Mouse (Mus musculus) megakaryocyte, embryonic 14.5 days (primary cell): ENCODE measurements around the gene Scgb1b30. TPM values are rescaled to one million over a fixed set of nuclear protein-coding genes. Genes with fewer than 3 reads are reported as not detected.
"Not testable (repeated sequence)": the region's sequence is repeated elsewhere in the genome, so short reads cannot be mapped to it uniquely, and the experiment has no call there.

Experiments
- H3K27me3 ChIP-seq: replicated peaks from 2 replicates; pipeline ENCODE3; 2012; ENCODE audit warnings: inconsistent platforms
- H3K36me3 ChIP-seq: replicated peaks from 2 replicates; pipeline ENCODE3; 2012; ENCODE audit warnings: low read length, inconsistent platforms, mixed read lengths
- H3K4me1 ChIP-seq: 2 replicates; pipeline ENCODE4 v1.6.1; 2012; ENCODE audit warnings: inconsistent platforms
- H3K4me3 ChIP-seq: replicated peaks from 2 replicates; pipeline ENCODE3; 2012; ENCODE audit warnings: moderate library complexity, mild to moderate bottlenecking, inconsistent platforms
- H3K9me3 ChIP-seq: 2 replicates; pipeline ENCODE4 v1.6.1; 2012; ENCODE audit warnings: inconsistent platforms
- FLI1 ChIP-seq: IDR thresholded peaks from 2 replicates; pipeline ENCODE4 v1.6.1; 2012; ENCODE audit warnings: low read length, inconsistent platforms, mixed read lengths
- GATA1 ChIP-seq: IDR thresholded peaks from 3 replicates; pipeline ENCODE4 v1.6.1; 2012; ENCODE audit warnings: mixed read lengths, low read length, inconsistent platforms, borderline replicate concordance
- polyA plus RNA-seq: library from polyadenylated mRNA; stranded (reverse); fragments of >175 nt; gene quantifications from 2 replicates; pipeline ENCODE4 v1.2.3, GENCODE M21; 2012; ENCODE audit warnings: low replicate concordance; ENCODE audit not compliant: insufficient read depth

Scgb1b30 gene
- not detected in 2 replicates for polyA plus RNA-seq

DNA sequence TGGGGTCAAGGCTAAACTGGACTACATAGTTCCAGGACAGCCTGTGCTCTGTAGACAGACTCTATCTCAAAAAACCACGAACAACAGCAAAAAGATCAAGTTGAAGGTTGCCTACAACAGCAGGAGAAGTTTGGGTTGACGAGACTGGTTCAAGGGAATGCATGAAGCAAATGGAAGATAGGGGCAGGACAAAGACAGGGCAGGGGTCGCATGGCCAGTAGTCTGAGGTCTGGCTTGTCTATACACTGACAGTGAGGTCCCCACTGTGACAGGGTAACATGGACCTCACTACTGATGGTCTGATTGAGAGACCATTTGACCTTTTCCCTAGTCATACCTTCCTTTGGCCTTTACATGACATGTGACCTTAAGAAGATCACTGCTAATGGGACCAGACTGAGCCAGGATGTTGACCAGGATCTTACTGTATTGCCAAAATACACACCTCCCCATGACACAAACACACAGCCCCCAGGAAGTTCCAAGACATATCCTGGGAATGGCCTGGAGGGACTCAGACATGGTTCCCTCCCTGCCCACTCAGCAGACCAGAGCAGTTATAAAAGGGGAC, at the start of gene Scgb1b30:
Scgb1b30 (plus strand) TSS at position 521 of the 571 bp plus-strand sequence.
- no peaks in the 10 kb centered on the region for H3K4me1 ChIP-seq
- H3K4me3 ChIP-seq, result peak within 1 kb of the TSS; percentile 59
- H3K27me3 ChIP-seq, result no peaks in the 10 kb centered on the region
- TF ChIP-seq GATA1, result no peak
- no peak for TF ChIP-seq FLI1
- H3K36me3 ChIP-seq, result no peaks in the 10 kb centered on the region
- H3K9me3 ChIP-seq, result peaks cover 22% of the 10 kb centered on the region

DNA sequence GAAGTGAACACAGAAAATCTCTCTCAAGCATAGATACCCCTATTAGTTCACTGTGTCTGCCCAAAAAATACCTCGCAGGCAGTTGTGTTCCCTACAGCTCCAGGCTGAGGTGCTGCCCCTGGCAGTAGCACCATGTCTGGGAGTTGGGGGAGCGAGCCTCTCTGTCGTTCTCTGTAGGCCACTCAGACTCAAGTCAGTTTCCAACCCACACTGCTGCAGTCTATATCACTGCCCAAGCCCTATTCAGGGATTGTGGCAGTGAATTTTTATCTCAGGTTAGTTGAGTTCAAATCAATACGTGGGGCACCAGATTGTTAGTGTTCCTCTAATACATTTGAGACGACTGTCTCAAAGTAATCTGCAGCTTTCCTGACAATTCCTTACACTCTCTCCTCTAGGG, 27.1 kb upstream of the Scgb1b30 start:
- H3K36me3 ChIP-seq, H3K4me1 ChIP-seq, H3K4me3 ChIP-seq, H3K27me3 ChIP-seq, H3K9me3 ChIP-seq: not testable (repeated sequence)

DNA sequence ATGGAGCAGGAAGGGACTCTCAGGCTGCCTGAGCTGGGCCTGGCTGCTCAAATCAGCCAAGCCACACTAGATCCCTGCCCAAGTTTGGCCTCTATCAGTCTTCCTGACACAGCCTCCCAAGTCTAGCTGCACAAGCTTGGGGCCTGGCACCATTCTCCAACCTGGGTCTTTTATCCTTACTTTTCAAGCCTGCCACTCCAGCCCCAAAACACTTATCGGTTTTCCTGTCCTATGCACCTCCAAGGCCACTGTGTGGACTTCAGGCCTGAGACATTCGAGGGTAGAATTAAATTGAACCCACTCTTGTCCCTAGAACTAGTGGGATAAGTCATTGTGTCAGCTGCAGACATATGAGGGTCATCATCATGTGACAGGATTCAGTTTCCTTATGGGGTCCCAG, 4.8 kb downstream of the Scgb1b30 start:
- no peak overlapping the region for H3K4me3 ChIP-seq
- TF ChIP-seq GATA1 (no peak), FLI1 (no peak)
- peaks cover 24% of the 10 kb centered on the region for H3K9me3 ChIP-seq

DNA sequence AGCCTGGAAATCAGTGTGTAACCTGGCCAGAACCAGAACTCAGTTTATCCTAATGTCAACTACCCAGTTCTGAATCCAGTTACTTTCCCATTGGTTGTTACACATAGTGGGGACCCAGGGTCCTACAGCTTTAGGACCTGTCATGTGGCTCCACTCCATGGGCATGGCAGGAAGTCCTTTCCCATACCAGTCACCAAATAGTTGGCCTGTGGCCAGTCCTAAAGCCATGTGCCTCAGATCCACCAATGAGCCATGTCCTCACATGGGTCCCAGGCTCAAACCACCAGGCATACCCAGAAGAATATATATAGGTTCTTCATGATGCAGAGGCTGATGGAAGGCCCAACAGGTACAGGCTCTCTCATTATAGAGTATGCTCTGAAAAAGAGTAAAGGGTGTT, 6.0 kb downstream of the Scgb1b30 start:
- TF ChIP-seq FLI1, result no peak
- no peak for TF ChIP-seq GATA1
- Histone ChIP-seq H3K4me3 (no peak overlapping the region), H3K9me3 (peaks cover 17% of the 10 kb centered on the region), H3K36me3 (no peaks in the 10 kb centered on the region), H3K27me3 (no peaks in the 10 kb centered on the region), H3K4me1 (no peaks in the 10 kb centered on the region)

More for the DNA sequence above, 4.8 kb downstream of the Scgb1b30 start:
- Histone ChIP-seq H3K4me1 (no peaks in the 10 kb centered on the region), H3K27me3 (no peaks in the 10 kb centered on the region), H3K36me3 (no peaks in the 10 kb centered on the region)

DNA sequence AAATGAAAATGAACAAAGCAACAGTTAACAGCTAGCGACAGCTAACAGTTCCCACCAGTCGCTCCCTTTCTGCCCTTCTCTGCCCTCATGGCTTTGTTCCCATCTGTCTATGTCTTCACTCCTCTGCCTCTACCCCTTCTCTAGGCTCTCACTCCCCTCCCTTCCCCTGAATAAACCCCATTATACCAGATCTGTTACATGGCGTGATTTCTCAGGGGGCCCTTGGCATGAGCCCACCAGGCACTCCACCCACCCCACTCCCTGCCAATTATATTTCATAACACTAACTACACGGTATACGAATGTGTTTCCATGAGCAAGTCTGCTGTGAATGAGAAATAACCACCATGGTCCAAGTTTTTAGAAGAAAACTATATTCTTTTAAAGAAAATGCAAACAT, 14.0 kb downstream of the Scgb1b30 start:
- no peak overlapping the region for H3K4me3 ChIP-seq
- no peaks in the 10 kb centered on the region for H3K36me3 ChIP-seq
- no peaks in the 10 kb centered on the region for H3K9me3 ChIP-seq
- H3K4me1 ChIP-seq, result no peaks in the 10 kb centered on the region
- TF ChIP-seq GATA1 (no peak), FLI1 (no peak)
- H3K27me3 ChIP-seq, result no peaks in the 10 kb centered on the region

DNA sequence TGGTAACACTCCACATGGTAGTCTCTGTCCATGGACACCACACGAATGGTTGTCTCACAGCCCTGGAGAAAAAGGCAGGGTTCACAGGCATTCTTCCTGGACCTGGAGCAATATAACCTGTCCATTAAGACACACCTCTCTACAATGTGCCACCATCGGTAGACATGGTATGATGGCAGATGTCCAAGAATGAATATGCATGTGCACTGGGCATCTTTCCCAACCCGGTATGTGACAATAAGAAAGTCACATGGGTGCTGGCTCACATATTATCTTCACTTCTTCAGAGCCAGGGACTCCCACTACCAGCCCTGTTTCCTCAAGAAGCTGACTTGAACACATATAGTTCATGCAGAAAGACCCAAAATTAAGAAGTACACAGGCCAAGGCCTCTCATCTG, 21.4 kb downstream of the Scgb1b30 start:
- H3K36me3 ChIP-seq, result no peaks in the 10 kb centered on the region
- no peak overlapping the region for H3K4me3 ChIP-seq
- H3K27me3 ChIP-seq, result no peaks in the 10 kb centered on the region
- H3K4me1 ChIP-seq, result no peaks in the 10 kb centered on the region
- H3K9me3 ChIP-seq, result no peaks in the 10 kb centered on the region
- TF ChIP-seq FLI1 (no peak), GATA1 (no peak)

DNA sequence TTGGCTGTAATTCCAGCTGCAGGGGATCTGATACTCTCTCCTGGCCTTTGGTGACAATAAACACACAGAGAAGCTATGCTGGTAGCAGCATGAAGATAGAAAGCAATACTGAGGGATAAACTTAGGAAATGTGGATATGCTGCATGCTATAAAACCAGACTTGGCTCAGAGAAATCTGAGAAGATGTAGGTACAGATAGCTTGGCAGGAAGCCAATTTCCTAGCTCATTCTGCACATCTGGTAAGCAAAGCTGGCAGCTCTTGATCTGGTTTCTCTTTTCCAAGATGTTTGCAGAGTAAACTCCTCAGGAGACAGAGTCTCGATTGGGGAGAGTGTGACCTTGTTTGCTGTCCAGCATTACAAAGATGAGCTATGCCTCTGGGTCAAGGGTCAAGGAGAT, 25.4 kb downstream of the Scgb1b30 start:
- not testable (repeated sequence) for H3K9me3 ChIP-seq, H3K27me3 ChIP-seq, H3K4me1 ChIP-seq, H3K36me3 ChIP-seq, H3K4me3 ChIP-seq

DNA sequence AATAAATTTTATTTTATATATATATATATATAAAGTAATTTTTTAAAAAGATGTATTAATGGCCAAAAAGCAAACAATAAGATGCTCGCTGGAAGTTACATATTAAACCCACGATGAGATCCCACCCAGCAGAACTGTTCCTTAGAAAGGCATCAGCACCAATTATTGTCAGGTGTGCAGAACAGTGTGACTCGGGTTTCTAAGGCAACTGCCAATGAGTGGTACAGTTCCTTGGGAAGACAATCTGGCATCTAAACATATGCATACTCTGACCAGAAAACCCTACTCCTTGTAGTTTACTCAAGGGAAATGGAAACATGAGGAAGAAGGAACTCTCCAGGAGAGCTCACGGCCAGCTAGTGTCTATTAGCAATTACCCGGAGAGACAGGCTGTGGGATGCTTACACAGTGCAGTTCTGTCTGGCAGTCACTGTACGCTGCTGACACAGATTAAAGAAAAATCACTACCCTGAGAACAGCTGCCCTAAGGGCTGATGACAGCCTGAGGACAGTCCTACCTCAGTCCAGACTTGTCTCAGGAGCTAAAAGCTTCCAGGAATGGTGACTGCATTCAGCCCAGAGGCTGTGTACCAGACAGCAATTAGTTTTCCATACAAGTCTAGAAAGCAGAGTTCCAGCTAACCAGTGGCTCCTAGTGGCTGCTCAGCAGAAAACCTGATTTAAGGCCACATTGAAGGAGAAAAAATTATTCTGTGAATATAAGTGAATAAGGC, 27.9 kb downstream of the Scgb1b30 start:
- H3K36me3 ChIP-seq, result no peaks in the 10 kb centered on the region
- H3K9me3 ChIP-seq, result peaks cover 22% of the 10 kb centered on the region
- H3K4me3 ChIP-seq, result no peak overlapping the region
- no peaks in the 10 kb centered on the region for H3K4me1 ChIP-seq
- TF ChIP-seq GATA1 (no peak), FLI1 (no peak)
- H3K27me3 ChIP-seq, result peaks cover 2% of the 10 kb centered on the region

DNA sequence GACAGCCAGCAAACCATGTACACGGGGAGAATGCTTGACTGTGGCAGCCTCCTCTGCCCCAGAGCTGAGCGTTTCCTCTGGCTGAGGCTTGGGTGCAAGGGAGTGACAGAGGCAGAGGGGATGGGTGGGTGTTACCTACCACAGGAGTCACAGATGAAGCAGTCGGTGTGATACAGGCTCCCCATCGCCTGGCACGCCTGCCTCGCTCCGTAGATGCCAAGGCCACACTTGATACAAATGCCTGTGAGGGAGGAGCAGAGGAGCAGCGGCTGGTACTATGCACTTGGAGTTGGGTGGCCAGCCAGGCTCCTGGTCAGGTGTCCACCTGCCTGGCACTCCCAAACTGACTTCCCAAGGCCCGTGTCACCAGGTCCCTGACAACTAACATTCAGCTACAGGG, 30.1 kb downstream of the Scgb1b30 start:
- Histone ChIP-seq H3K4me3 (peak overlapping the region; percentile 0), H3K9me3 (peaks cover 22% of the 10 kb centered on the region), H3K27me3 (peaks cover 12% of the 10 kb centered on the region), H3K4me1 (no peaks in the 10 kb centered on the region), H3K36me3 (no peaks in the 10 kb centered on the region)
- no peak for TF ChIP-seq GATA1
- no peak for TF ChIP-seq FLI1

DNA sequence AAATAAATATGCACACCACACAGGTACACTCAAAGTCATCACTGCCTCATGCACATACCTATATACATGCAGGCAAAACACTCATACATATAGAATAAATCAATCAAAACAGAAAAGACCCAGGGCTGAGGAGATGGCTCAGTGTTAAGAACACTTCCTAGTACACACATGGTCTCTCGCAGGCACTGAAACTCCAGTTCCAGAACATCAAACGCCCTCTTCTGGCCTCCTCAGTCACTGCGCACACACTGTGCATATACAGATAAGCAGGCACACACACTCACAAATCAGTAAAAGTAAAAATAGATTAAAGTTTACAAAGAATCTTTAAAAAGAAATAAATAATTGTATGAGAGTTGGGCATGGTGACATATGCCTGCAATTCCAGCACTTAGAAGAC, 31.1 kb downstream of the Scgb1b30 start:
- Histone ChIP-seq H3K36me3 (no peaks in the 10 kb centered on the region), H3K9me3 (peaks cover 22% of the 10 kb centered on the region), H3K27me3 (peaks cover 22% of the 10 kb centered on the region), H3K4me3 (no peak overlapping the region), H3K4me1 (no peaks in the 10 kb centered on the region)
- TF ChIP-seq FLI1 (no peak), GATA1 (no peak)

DNA sequence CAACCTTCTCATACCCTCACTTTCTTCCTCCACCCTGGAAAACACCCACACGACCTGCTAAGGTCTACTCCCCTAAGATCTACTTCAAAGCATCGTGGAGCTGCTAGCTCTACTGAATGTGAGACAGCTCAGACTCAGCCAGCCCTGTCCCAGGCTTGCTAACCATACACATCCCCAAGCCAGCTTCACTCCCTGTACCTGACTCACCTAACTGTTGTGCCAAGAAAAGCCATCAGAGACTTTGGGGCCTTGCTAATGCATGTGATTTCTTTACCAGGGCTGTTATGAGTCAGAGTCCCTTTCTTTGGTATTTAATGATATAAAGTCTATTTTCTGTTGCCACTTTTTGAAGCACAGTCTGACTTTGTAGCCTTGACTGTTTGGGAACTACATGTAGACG, 35.9 kb downstream of the Scgb1b30 start:
- peaks cover 12% of the 10 kb centered on the region for H3K4me1 ChIP-seq
- H3K36me3 ChIP-seq, result no peaks in the 10 kb centered on the region
- H3K27me3 ChIP-seq, result peaks cover 61% of the 10 kb centered on the region
- no peak for TF ChIP-seq FLI1
- no peak for TF ChIP-seq GATA1
- H3K4me3 ChIP-seq, result no peak overlapping the region
- H3K9me3 ChIP-seq, result peaks cover 12% of the 10 kb centered on the region
